Mouse (Mus musculus) midbrain, embryonic 10.5 days (tissue): ENCODE results near the gene Hist1h4f. TPM values are rescaled to one million over a fixed set of nuclear protein-coding genes. Genes with fewer than 3 reads are reported as not detected.
"Not testable (repeated sequence)": the region's sequence is repeated elsewhere in the genome, so short reads cannot be mapped to it uniquely, and the experiment has no call there.

Experiments used
- DNase-seq: peaks from one replicate; pipeline ENCODE4 v3.0.0-alpha.2; 2017; ENCODE audit warnings: low spot score
- H3K27ac ChIP-seq: fragments of 300-500 bp; sonication (generic); replicated peaks from 2 replicates; pipeline ENCODE4 v1.5.1; 2016; ENCODE audit warnings: mild to moderate bottlenecking
- H3K27me3 ChIP-seq: fragments of 300-500 bp; sonication (generic); 2 replicates; pipeline ENCODE4 v1.6.1; 2016; ENCODE audit warnings: low read depth, mild to moderate bottlenecking; ENCODE audit not compliant: poor library complexity, severe bottlenecking
- H3K36me3 ChIP-seq: fragments of 300-500 bp; sonication (generic); 2 replicates; pipeline ENCODE4 v1.6.1; 2016; ENCODE audit warnings: mild to moderate bottlenecking, moderate library complexity
- H3K4me1 ChIP-seq: fragments of 300-500 bp; sonication (generic); 2 replicates; pipeline ENCODE4 v1.6.1; 2016
- H3K4me3 ChIP-seq: fragments of 300-500 bp; sonication (generic); 2 replicates; pipeline ENCODE4 v1.5.1; 2016; ENCODE audit warnings: mild to moderate bottlenecking, moderate library complexity
- H3K9me3 ChIP-seq: fragments of 300-500 bp; sonication (generic); replicated peaks from 2 replicates; pipeline ENCODE4 v1.6.1; 2016; ENCODE audit warnings: mild to moderate bottlenecking
- WGBS: fragments of 180-500 bp; shearing (Covaris S2); methylation state at CpG from one replicate; pipeline ENCODE4 v1.1.7; 2016; 5-methylcytosine and 5-hydroxymethylcytosine counted together
- polyA plus RNA-seq: library from polyadenylated mRNA; unstranded; fragments of >200 nt; fragmentation: Nextera tagmentation; extraction: Ambion mirVana; gene quantifications from 2 replicates; pipeline ENCODE4 v1.2.1, GENCODE M21; 2016

Gene Hist1h4f
- polyA plus RNA-seq, 1 experiment from 2014 or later = 1.7 TPM

DNA sequence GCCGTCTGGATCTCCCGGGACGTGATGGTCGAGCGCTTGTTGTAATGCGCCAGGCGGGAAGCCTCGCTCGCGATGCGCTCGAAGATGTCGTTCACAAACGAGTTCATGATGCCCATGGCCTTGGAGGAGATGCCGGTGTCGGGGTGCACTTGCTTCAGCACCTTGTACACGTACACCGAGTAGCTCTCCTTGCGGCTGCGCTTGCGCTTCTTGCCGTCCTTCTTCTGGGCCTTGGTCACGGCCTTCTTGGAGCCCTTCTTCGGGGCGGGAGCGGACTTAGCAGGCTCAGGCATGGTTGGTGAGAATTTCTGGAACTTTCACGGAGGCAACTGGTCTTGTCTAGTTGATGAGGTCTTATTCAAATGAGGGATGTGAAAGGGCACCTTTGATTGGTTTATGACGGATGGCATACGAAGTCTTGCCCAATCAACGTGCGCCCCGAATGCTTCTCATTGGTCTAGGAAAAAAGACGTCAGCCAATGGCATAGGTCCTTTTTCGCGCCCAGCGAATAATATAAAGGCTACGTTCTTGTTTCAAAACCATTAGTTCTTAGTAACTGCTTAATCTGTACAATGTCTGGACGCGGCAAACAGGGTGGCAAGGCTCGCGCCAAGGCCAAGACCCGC lies 22.6 kb upstream of the Hist1h4f start, which contains the start of the genes Hist1h2bf and Hist1h2ad:
Gene Hist1h2bf (minus strand): TSS at position 299 of the 627 bp plus-strand sequence.
Gene Hist1h2ad (plus strand): TSS at position 484 of the 627 bp plus-strand sequence.
- Histone ChIP-seq H3K4me3 (peak within 1 kb of the TSS; percentile 61), H3K27ac (peak within 1 kb of the TSS; percentile 97), H3K4me1 (peaks cover 49% of the 10 kb centered on the region)
- not testable (repeated sequence) for H3K9me3 ChIP-seq, H3K36me3 ChIP-seq, H3K27me3 ChIP-seq
- WGBS = 1% methylated on average over 42 of the region's 42 CpGs
- peak; percentile 90 for DNase-seq

DNA sequence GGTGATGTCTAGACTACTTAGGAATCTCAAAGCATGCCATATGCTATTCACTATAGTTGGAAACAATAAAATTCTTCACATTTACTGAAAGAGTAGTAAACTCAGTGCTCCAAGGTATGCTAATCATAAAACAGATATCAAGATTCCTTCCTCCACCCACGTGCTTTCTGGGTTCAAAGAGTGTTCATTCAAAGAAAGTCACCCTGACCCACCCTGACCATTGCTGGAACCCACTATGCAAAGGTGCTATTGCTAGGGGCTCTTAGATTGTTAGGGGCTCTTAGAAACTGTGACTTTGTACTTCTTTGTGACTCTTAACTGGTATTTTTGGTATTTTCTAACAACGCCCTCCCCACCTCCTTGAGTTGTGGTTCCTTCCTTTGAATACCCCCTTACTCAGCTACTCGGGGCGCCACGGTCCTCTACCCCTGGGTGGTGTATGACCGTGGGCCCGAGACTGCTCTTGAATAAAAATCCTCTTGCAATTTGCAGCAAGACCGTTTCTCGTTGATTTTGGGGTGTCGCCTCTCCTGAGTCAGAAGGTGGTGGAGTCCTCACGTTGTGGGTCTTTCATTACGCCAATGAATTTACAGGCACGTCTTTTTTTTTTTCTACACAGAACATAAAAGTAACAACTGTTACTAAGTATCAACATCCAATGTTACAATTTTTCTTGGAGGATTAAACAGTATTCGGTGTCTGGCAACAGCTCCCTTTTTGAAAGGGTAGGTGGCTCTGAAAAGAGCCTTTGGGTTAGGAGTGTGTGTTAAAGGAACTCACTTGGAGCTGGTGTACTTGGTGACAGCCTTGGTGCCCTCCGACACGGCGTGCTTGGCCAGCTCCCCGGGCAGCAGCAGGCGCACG lies 21.8 kb upstream of the Hist1h4f start:
- not testable (repeated sequence) for DNase-seq, H3K27me3 ChIP-seq, H3K9me3 ChIP-seq, H3K36me3 ChIP-seq
- Histone ChIP-seq H3K4me3 (peak overlapping the region; percentile 57), H3K27ac (peak overlapping the region; percentile 97), H3K4me1 (peaks cover 49% of the 10 kb centered on the region)
- 10% methylated on average over 20 of the region's 20 CpGs for WGBS

DNA sequence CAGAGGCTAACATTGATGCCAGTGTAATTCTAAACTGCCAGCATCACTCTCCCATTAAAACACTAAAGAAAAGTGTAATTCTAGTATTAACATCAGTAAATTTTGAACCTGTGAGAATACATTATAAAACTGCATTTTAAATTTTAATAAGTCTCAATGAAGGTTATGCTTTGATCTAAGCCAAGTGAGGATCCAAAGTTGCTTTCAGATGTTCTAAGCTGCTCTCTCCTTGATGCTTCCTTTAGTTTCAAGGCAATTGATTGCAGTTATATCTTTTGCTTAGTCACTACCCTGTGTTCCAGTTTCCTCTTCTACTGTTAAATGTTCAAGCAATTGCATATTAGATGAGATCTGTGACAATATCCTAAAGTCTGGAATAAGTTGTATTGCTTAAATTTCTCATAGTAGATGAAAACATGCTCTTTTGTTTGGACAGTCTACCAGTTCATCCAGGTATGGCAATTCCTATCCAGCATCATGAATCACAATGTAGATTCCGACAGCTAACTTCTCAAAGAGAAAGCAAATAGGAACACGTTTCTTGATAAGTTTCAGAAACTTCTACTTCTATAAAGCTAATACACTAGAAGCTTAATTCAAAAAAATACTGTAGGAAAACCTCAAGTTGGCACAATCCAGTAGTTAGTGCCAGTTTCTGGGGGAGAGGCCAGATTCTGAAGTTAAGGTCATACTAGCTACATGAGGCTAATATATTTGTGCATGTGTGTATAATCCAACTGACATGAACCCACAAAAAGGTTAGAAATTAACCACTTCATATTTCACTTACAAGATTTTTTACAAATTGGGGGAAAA lies 21.0 kb upstream of the Hist1h4f start:
- Histone ChIP-seq H3K27me3 (no peaks in the 10 kb centered on the region), H3K4me1 (peaks cover 44% of the 10 kb centered on the region), H3K27ac (peak overlapping the region; percentile 97), H3K9me3 (no peaks in the 10 kb centered on the region), H3K36me3 (no peaks in the 10 kb centered on the region), H3K4me3 (peak overlapping the region; percentile 57)
- no peak for DNase-seq
- WGBS = 33% methylated on average over 2 of the region's 2 CpGs

DNA sequence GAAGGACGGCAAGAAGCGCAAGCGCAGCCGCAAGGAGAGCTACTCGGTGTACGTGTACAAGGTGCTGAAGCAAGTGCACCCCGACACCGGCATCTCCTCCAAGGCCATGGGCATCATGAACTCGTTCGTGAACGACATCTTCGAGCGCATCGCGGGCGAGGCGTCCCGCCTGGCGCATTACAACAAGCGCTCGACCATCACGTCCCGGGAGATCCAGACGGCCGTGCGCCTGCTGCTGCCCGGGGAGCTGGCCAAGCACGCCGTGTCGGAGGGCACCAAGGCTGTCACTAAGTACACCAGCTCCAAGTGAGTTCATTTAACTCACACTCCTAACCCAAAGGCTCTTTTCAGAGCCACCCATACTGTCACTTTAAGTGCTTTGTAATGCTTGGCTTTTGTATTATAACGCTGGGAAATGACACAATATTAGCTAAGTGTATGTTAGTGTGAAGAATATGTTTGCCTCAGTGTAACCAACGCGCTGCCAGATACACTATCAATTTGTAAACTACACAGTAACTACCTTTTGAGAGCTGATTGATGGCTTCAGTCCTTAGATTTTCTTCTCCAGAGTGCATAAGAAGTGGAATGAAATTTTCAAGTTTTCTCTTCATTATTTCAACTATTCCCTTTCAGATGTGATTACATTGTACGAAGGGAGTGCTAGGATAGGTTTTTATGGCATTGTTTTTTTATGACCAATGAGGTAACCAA lies 20.2 kb upstream of the Hist1h4f start:
- not testable (repeated sequence) for H3K36me3 ChIP-seq, DNase-seq, H3K27me3 ChIP-seq, H3K9me3 ChIP-seq
- H3K4me3 ChIP-seq = peak overlapping the region; percentile 57
- peaks cover 37% of the 10 kb centered on the region for H3K4me1 ChIP-seq
- peak overlapping the region; percentile 97 for H3K27ac ChIP-seq
- under 1% methylated on average over 14 of the region's 34 CpGs for WGBS

DNA sequence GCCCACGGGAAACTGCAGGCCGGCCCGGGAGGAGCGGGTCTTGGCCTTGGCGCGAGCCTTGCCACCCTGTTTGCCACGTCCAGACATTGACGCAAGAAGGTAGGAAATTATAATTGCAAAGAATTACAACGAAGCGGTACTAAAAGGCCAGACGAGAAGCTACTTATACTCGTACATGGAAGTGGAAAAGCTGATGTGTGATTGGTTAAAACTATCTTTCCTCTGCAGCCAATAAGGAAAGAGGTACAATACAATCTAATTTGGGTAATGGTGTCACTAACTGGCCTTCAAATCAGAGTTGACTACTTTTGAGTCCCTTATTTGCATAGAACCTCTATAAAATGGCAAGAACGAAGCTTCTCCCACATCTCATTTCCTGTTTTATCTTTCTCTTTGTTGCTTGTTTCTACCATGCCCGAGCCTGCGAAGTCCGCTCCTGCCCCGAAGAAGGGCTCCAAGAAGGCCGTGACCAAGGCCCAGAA lies 19.6 kb upstream of the Hist1h4f start, which contains the start of the genes Hist1h2ae and Hist1h2bg:
Gene Hist1h2ae (minus strand): TSS at position 199 of the 482 bp plus-strand sequence.
Gene Hist1h2bg (plus strand): TSS at position 375 of the 482 bp plus-strand sequence.
- Histone ChIP-seq H3K36me3 (no peaks in the 10 kb centered on the region), H3K27me3 (no peaks in the 10 kb centered on the region), H3K4me1 (peaks cover 31% of the 10 kb centered on the region), H3K4me3 (peak within 1 kb of the TSS; percentile 57), H3K27ac (peak within 1 kb of the TSS; percentile 97), H3K9me3 (no peaks in the 10 kb centered on the region)
- under 1% methylated on average over 18 of the region's 18 CpGs for WGBS
- peak; percentile 75 for DNase-seq

DNA sequence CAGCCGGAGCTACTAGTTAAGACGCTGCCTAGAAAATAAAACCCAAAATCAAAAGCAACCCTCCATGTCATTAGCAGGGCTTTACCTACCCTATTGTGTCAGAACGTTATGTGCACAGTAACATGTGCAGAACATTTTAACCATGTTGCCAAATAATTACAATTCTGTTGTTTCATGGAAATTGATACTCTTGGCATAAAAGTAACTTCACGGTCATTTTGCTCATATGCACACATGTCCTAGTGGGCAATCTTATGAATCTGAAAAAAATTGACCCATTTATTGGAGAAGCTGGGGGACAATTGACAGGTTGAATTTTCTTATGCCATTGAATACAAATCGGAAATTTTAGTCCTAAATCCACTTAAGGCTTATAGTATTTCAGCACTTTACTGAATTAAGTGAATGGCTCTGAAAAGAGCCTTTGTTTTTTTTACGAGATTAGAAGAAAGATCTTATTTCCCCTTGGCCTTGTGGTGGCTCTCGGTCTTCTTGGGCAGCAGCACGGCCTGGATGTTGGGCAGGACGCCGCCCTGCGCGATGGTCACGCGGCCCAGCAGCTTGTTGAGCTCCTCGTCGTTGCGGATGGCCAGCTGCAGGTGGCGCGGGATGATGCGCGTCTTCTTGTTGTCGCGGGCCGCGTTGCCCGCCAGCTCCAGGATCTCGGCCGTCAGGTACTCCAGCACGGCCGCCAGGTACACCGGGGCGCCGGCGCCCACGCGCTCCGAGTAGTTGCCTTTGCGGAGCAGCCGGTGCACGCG lies 19.0 kb upstream of the Hist1h4f start:
- Histone ChIP-seq H3K4me3 (peak overlapping the region; percentile 57), H3K4me1 (peaks cover 29% of the 10 kb centered on the region), H3K27ac (peak overlapping the region; percentile 97)
- H3K9me3 ChIP-seq, DNase-seq, H3K27me3 ChIP-seq, H3K36me3 ChIP-seq: not testable (repeated sequence)
- 2% methylated on average over 28 of the region's 41 CpGs for WGBS

DNA sequence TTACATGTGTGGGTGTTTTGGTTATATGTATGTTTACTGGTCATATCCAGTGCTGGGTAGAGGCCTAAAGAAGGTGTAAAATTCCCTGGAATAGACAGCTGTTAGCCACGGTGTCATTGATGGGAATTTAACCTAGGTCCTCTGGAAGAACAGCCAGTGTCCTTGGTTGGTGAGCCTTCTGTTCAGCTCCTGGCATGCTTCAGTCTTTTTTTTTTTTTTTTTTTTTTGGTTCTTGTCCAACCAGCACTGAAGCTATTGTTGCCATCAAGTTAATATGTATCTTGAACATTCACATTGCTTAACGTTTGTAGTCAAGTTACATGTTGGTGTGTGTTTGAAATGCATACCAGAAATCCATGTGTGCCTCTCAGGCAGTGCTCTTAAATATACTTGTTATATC lies 13.0 kb upstream of the Hist1h4f start:
- peak overlapping the region; percentile 97 for H3K27ac ChIP-seq
- 92% methylated on average over 2 of the region's 2 CpGs for WGBS

DNA sequence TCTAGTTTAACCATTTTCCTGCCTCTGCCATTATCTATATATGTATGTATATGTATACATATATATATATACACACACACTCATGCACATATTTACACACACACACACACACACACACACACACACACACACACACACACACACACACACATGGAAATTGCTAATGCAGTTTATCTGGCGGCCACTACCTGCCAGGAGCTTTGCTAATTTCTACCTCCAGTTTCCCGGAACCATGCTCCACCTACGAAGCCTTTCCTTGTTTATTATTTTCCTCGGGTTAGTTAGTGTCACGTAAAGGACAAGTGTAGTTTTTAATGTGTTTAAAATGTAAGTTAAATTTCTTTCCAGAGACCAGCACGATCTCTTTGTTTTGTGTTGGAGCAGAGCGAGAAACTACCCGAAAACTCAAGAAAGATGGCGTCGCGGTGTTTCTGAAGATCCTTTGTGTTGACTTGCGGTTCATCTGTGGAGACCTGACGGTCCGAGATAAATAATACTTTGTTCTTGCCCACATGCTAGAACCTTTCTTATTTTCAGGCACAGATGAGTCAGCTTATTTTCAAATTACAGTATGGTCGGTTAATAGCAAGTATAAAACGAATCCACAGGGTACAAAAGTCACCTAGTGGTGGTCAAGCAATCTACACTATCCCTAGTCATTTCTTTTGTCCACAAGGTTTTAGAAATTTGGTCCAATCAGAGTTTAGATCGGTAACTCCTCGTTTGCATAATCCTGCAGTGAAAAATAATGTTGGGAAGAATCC lies 11.4 kb upstream of the Hist1h4f start:
- no peaks in the 10 kb centered on the region for H3K36me3 ChIP-seq
- no peaks in the 10 kb centered on the region for H3K27me3 ChIP-seq
- 4% methylated on average over 18 of the region's 18 CpGs for WGBS
- peak; percentile 49 for DNase-seq
- H3K9me3 ChIP-seq = no peaks in the 10 kb centered on the region
- H3K27ac ChIP-seq = peak overlapping the region; percentile 97
- H3K4me3 ChIP-seq = peak overlapping the region; percentile 52
- peaks cover 3% of the 10 kb centered on the region for H3K4me1 ChIP-seq

More for the DNA sequence above, 13.0 kb upstream of the Hist1h4f start:
- H3K36me3 ChIP-seq = no peaks in the 10 kb centered on the region
- H3K4me3 ChIP-seq = no peak overlapping the region
- DNase-seq = no peak
- no peaks in the 10 kb centered on the region for H3K27me3 ChIP-seq
- H3K9me3 ChIP-seq = no peaks in the 10 kb centered on the region
- peaks cover 4% of the 10 kb centered on the region for H3K4me1 ChIP-seq

DNA sequence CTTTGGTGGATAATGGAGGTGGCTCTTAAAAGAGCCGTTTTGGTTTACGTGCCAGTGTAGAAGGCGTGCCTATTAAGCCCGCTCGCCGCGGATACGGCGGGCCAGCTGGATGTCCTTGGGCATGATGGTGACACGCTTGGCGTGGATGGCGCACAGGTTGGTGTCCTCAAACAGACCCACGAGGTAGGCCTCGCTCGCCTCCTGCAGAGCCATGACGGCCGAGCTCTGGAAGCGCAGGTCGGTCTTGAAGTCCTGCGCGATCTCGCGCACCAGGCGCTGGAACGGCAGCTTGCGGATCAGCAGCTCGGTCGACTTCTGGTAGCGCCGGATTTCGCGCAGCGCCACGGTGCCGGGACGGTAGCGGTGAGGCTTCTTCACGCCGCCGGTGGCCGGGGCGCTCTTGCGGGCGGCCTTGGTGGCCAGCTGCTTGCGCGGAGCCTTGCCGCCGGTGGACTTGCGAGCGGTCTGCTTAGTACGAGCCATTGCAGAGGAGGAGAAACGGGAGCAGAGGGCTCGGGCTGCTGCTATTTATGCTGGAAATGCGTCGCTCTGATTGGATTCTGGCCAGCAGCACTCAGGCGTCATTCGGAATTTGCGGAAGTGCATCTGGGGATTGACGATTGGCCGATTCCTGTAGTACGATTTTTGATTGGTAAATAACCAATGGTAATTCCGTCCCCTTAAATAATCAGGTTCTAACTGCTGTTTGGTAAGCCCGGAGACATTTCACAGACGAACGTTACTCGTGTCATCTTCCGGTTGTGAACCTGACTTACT lies 10.6 kb upstream of the Hist1h4f start, which contains the start of gene Hist1h3e:
Gene Hist1h3e (minus strand): TSS at position 487 of the 777 bp plus-strand sequence.
- under 1% methylated on average over 62 of the region's 67 CpGs for WGBS
- Histone ChIP-seq H3K4me3 (peak within 1 kb of the TSS; percentile 52), H3K27ac (peak within 1 kb of the TSS; percentile 97)
- not testable (repeated sequence) for H3K27me3 ChIP-seq, H3K4me1 ChIP-seq, H3K9me3 ChIP-seq, H3K36me3 ChIP-seq
- DNase-seq = peak; percentile 94

DNA sequence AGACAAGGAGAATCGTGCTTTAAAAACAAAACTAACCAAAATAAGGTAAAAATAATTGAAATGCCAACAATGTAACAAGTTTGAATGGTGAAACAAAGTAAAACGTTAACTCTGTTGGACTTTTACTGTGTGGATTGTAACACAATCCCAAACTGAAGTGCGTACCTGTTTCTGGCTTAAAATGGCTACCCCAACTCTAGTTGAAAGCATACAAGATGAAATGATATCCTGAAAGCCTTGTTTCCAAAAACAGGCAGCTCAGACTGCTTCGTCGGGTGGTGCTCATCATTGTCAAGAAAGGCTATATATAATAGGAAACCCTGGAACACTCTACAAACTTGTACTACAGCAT lies 10.1 kb upstream of the Hist1h4f start:
- WGBS = 0% methylated on average over 2 of the region's 5 CpGs

More for the DNA sequence above, 10.1 kb upstream of the Hist1h4f start:
- H3K4me1 ChIP-seq, H3K9me3 ChIP-seq, H3K36me3 ChIP-seq, H3K27me3 ChIP-seq, DNase-seq: not testable (repeated sequence)
- peak overlapping the region; percentile 52 for H3K4me3 ChIP-seq
- peak overlapping the region; percentile 97 for H3K27ac ChIP-seq
